Mouse (Mus musculus) cerebellum, postnatal 25 days (tissue): ENCODE data around the gene Grik3.
A peak's percentile ranks its signal among the peaks of the same experiment; 100 is the strongest.

Experiments
- DNase-seq, 2 experiments: peaks; one replicate each; pipeline ENCODE4 v3.0.0; 2021; ENCODE audit warnings: mixed read lengths in 2 of 2

Grik3 gene

DNA sequence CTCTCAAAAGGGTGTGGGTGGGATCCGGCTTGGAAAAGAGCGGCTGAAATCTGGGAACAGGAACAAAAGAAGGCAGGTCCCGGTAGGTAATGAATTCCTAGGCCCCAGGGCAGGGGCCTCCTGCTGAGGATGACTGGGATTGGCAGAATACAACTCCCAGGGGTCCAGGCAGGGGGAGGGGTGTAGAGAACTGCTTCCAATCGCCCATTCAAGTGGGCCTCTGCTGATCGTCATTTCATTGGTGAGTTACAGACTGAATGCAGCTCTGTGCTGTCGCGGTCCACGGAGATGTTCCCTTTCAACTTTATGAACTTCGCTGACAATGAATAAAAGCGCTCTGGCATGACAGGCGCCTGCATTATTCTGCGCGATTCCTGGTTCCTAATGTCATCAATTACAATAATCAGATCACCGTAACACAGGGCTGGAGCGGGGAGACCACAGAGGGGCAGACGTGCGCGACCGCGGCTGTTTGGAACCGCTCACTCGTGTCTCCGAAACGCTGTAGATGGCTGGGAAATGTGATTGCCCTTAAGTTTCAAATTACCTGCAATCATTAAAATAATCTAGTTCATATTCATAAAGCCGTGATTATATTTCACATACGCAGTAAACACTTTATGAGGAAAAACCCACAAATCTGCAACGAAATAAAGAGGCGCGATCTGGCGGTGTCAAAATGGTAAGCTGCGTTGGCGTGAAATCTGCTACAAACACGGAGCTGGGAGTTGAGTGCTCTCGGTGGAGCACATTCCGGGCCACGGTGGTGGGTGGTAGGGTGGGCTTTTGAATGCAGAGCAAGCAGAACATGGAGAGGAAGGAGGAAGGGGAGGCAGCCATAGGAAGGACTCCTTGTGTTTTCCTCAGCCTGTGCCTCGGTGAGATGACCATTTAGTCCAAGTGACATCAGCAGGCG lies 239.1 kb downstream of the Grik3 start:
- DNase-seq = no peak

- no peak for DNase-seq
Observed at GRCm38 (mm10) chr4:125730751-125731150, 240.3 kb downstream of the Grik3 start.

GRCm38 (mm10) chr4:125736783-125737182 lies 246.3 kb downstream of the Grik3 start:
- DNase-seq = no peak

GRCm38 (mm10) chr4:125738825-125739224 lies 248.3 kb downstream of the Grik3 start:
- peak; percentile 56 to 60 for DNase-seq

DNA sequence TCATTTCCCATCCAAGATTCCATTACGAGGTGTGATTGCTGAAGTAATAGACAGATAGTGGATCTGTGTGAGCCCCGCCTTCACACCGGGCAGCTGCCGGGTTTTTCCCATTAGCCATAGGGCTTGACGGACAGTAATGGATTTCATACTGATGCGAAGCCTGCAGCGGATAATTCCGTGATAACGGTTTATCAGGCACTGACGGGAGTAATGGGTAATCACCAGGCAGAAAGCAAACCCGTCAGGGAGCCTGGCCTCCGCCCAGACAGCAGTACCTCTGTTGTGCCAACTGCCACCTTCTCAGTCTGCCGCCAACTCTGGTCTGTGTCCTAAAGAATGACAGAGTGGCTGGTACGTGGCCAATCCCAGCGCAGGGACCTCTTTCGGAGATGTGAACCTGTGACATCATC lies 251.7 kb downstream of the Grik3 start:
- peak; percentile 74 to 81 for DNase-seq

DNA sequence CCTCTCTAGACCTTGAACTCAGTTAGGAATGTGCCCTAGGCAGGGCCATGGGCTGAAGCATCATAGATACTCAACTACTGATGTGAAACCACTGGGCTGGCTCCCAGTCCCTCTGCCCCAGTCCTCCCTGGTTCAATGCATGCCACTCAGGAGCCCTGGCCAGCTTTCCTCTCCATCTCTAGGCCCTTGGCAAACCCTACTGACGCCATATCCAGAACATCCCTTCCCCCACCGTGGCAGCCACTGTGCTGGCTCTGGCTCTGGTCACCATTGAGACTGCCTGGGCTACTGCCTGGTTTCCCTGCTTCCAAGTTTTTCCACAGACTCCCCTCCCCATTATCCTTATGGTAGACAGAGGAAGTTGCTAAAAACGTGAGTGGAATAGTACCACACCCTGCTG lies 255.4 kb downstream of the Grik3 start:
- DNase-seq = peak in 1 of 2 experiments; percentile 5

GRCm38 (mm10) chr4:125756393-125756792 lies 265.9 kb downstream of the Grik3 start:
- DNase-seq = no peak

GRCm38 (mm10) chr4:125760326-125760725 lies 269.8 kb downstream of the Grik3 start:
- DNase-seq = no peak

- no peak for DNase-seq
Observed at GRCm38 (mm10) chr4:125763056-125763455, 272.6 kb downstream of the Grik3 start.
